Mouse (Mus musculus) E14TG2a.4 (cell line): ENCODE measurements around the gene Mtcl1.

Source experiments
- CTCF ChIP-seq: conservative IDR thresholded peaks from 2 replicates; pipeline ENCODE4 v1.5.1; 2014; ENCODE audit warnings: low read length
- NANOG ChIP-seq: IDR thresholded peaks from 2 replicates; pipeline ENCODE4 v1.6.1; 2014; ENCODE audit warnings: borderline replicate concordance, low read length, mixed read lengths
- POU5F1 ChIP-seq: IDR thresholded peaks from 2 replicates; pipeline ENCODE4 v1.6.1; 2014; ENCODE audit warnings: low read length, borderline replicate concordance

GRCm38 (mm10) chr17:66401596-66402265 is 47.8 kb downstream of the Mtcl1 start:
- no peak for TF ChIP-seq CTCF
- TF ChIP-seq POU5F1: no peak
- no peak for TF ChIP-seq NANOG
